Mouse (Mus musculus) forelimb bud, embryonic 11.5 days (tissue): Measurements from ENCODE around the gene Zfp963.
"Not testable (repeated sequence)": the region's sequence is repeated elsewhere in the genome, so short reads cannot be mapped to it uniquely, and the experiment has no call there.

ENCODE experiments used
- DNase-seq: peaks from one replicate; pipeline ENCODE4 v3.0.0-alpha.2; 2012; ENCODE audit warnings: low read depth, low spot score

Zfp963 gene

GRCm38 (mm10) chr8:69740763-69741162, 9.0 kb downstream of the Zfp963 start:
- no peak for DNase-seq

DNA sequence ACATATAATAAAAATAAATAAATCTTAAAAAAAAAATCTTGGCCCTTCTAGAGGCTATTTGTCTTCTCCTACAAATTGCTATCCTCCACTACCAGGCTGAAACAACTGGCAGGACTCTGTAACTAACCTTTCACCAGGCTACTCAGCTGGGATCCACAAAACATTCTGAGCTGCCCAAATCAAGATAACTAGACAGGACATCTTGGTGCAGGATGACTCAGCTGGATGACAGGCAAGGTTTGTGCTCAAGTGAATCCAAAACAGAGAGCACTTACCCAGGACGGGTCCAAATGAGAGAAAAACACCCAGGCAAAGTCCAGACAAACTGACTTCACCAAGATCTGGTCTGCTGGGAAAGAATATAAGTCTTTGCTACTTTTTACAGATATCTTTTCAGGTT, 14.3 kb downstream of the Zfp963 start:
- no peak for DNase-seq

GRCm38 (mm10) chr8:69717232-69717580, 32.6 kb downstream of the Zfp963 start:
- DNase-seq: no peak

GRCm38 (mm10) chr8:69716403-69717231, 33.2 kb downstream of the Zfp963 start:
- peak; percentile 99 for DNase-seq

DNA sequence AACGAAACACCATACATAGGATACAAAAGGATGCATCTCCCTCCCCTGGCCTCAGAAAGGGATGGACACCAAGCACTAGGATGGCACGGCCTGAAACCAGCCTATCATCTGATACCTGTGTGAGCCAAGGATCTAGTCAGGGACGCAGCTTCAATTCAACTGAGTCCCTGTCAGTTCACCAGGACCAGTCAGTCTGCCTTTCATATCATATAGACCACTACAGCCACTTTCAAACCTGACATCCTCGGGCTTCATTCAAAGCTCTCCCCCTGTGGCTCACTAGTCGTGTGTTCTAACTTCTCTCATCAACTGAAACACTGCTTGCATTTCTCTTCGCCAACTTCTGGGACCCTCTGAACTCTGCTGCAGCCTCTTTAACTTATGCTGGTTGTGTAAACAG, 34.4 kb downstream of the Zfp963 start:
- DNase-seq: no peak

- DNase-seq: no peak
Measured at GRCm38 (mm10) chr8:69713516-69713915, 36.3 kb downstream of the Zfp963 start.

DNA sequence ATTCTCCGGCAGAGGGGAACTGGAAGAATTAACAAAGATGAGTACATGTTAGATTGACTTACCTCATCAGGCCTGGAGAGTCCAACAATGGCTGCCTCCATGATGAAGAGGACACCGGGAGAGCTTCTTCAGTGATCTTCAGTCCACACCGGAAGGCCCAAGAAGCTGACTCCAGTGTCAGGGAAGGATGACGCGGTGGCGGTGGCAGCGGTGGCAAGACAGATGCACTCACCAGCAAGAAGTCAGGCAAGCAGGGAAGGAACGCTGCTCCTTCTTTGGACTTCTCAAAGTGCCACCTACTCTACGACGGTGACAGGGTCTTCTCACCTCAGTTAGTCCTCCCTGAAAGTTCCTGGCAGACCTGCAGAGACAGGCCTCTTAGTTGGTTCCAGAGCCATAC, 39.1 kb downstream of the Zfp963 start, which contains the start of gene Zfp869:
Gene Zfp869, minus strand, starts transcription at position 101 of the 400 bp plus-strand sequence.
- DNase-seq: not testable (repeated sequence)

DNA sequence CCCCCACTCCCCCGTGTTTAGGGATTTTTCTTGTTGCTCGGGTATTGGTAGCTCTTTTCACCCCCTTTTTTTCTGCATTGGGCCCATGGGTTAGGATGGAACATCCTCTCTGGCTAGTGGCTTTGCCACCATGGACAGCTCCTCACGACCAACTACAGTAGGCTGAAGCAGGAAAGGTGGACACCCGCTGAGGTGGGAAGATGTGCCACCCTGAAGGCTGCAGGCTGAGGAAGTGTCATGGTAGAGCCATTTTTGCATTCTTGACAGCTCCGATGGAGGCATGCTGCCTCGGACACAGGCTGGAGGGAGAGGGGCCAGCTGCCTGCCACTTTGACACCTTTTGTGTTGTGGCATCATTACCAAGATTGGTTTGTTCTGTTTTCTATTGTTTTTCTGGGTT, 48.0 kb downstream of the Zfp963 start:
- no peak for DNase-seq
